Mouse (Mus musculus) lung, postnatal 0 days (tissue): ENCODE measurements at regions not wholly inside any gene's neighbourhood (a gene's known extent, or its start where the extent isn't known, plus 50 kb on each side); places are given as distances from the start of the nearest gene placed in this dataset.

ENCODE experiments used
- CTCF ChIP-seq: IDR thresholded peaks from 2 replicates; pipeline ENCODE4 v1.5.1; 2016; ENCODE audit warnings: antibody characterized with exemption, mild to moderate bottlenecking
- EP300 ChIP-seq: IDR thresholded peaks from 2 replicates; pipeline ENCODE4 v1.6.1; 2016; ENCODE audit warnings: antibody characterized with exemption, mild to moderate bottlenecking, control low read depth

- TF ChIP-seq CTCF (no peak), EP300 (no peak)
These were observed 98.8 kb upstream of the Mapk10 start for GRCm38 (mm10) chr5:103309806-103310525.
